Mouse (Mus musculus) heart, embryonic 16.5 days (tissue): ENCODE results near the gene Stub1. TPM values are rescaled to one million over a fixed set of nuclear protein-coding genes. Genes with fewer than 3 reads are reported as not detected.

Experiments used
- ATAC-seq: fragments of 200-750 bp; cut with Nextera tagmentation; replicated peaks from 2 replicates; pipeline ENCODE4 v1.8.0; 2017; ENCODE audit warnings: moderate number of reproducible peaks; ENCODE audit not compliant: insufficient read depth, low FRiP score; ENCODE audit errors: extremely low read depth
- H3K27ac ChIP-seq: fragments of 300-500 bp; sonication (generic); 2 replicates; pipeline ENCODE4 v1.5.1; 2014; ENCODE audit warnings: mild to moderate bottlenecking, low read length, control low read depth, moderate library complexity
- H3K27me3 ChIP-seq: fragments of 300-500 bp; sonication (generic); 2 replicates; pipeline ENCODE4 v1.6.1; 2014; ENCODE audit warnings: low read length, mixed read lengths; ENCODE audit not compliant: control insufficient read depth, insufficient read depth
- H3K36me3 ChIP-seq: fragments of 300-500 bp; sonication (generic); 2 replicates; pipeline ENCODE4 v1.6.1; 2014; ENCODE audit not compliant: control insufficient read depth, insufficient read depth
- H3K4me1 ChIP-seq: fragments of 300-500 bp; sonication (generic); 2 replicates; pipeline ENCODE4 v1.6.1; 2014; ENCODE audit warnings: low read length, mixed read lengths; ENCODE audit not compliant: control insufficient read depth, insufficient read depth
- H3K4me2 ChIP-seq: fragments of 300-500 bp; sonication (generic); 2 replicates; pipeline ENCODE4 v1.6.1; 2014; ENCODE audit warnings: low read depth, mild to moderate bottlenecking, control low read depth, low read length
- H3K4me3 ChIP-seq: fragments of 300-500 bp; sonication (generic); 2 replicates; pipeline ENCODE4 v1.5.1; 2014; ENCODE audit warnings: mild to moderate bottlenecking, control low read depth, low read length
- H3K9ac ChIP-seq: fragments of 300-500 bp; sonication (generic); 2 replicates; pipeline ENCODE4 v1.6.1; 2014; ENCODE audit warnings: low read length, control low read depth
- H3K9me3 ChIP-seq: fragments of 300-500 bp; sonication (generic); replicated peaks from 2 replicates; pipeline ENCODE4 v1.6.1; 2016; ENCODE audit warnings: low read length; ENCODE audit not compliant: control insufficient read depth
- WGBS: fragments of 180-500 bp; shearing (Covaris S2); extraction: QIAGEN DNeasy Blood & Tissue Kit; methylation state at CpG from one replicate; pipeline ENCODE4 v1.1.7; 2014; 5-methylcytosine and 5-hydroxymethylcytosine counted together
- polyA plus RNA-seq: library from polyadenylated mRNA; unstranded; fragments of >200 nt; fragmentation: Nextera tagmentation; extraction: Ambion mirVana; gene quantifications from 2 replicates; pipeline ENCODE4 v1.2.1, GENCODE M21; 2015

Stub1 gene
- polyA plus RNA-seq, 1 experiment from 2014 or later = 292 TPM

DNA sequence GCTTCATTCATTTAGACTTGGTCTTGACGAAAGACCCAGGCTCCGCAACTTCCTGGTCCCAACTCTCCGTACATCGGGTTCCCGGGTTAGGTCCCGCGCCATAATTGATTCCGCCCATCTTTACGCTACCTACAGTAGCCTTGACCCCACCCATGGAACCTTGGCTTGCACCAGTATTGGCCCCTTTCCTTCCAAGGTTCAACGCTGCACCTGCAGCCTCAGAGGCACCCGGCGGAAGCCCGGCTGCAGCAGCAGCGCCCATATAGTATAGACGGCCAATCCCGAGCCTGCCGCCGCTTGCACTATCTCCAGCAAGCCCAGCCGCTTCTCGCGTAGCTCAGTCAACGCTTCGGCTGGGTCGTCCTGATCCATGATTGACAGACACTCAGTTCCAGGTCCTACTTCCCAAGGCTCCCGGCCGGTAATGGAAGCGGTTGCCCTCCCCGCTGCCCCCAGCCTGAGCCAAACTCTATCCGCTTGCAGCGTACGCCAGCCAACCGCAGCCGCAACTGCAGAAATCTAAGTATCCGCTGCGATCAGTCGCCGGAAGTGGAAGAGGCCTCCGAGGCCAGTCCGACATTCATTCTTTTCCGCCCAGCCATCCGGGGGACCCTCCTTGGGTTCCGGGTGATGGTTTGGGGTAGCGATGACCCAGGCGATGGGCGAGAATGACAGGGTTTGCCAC is 41.2 kb downstream of the Stub1 start:
- Histone ChIP-seq H3K27ac (peak overlapping the region; percentile 95), H3K9me3 (no peaks in the 10 kb centered on the region), H3K4me2 (peak overlapping the region; percentile 96), H3K4me3 (peak overlapping the region; percentile 91), H3K4me1 (peaks cover 27% of the 10 kb centered on the region), H3K36me3 (no peaks in the 10 kb centered on the region), H3K27me3 (no peaks in the 10 kb centered on the region), H3K9ac (peak overlapping the region; percentile 91)
- WGBS = under 1% methylated on average over 45 of the region's 45 CpGs
- ATAC-seq = peak; percentile 59

DNA sequence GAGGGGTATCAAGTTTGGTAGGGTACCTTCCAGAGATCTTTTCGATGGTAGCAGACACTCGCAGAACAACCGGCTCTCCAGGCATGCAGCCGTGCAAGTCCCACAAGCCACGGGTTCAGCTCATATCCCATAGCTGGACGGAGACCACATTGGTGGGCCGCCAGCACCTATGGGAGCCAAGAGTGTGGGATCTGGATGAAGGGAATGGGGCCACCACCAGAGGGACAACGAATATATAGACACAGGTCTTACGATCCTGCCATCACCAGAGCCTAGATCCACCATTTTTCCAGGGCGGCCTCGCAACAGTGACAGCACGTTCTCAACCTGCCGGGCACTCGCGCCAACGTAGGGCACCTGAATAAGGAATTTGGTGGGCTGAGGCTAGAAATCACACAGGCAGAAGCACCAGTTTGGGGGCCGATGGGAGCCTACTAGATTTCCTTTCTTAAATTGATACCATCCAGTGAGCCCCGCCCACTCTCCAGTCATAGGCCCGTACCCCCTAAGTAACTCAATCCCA is 41.8 kb downstream of the Stub1 start:
- Histone ChIP-seq H3K36me3 (no peaks in the 10 kb centered on the region), H3K27me3 (no peaks in the 10 kb centered on the region), H3K4me1 (peaks cover 26% of the 10 kb centered on the region), H3K9me3 (no peaks in the 10 kb centered on the region), H3K9ac (peak overlapping the region; percentile 91), H3K4me2 (peak overlapping the region; percentile 96), H3K27ac (peak overlapping the region; percentile 95; the same call in 1 of the 2 replicates), H3K4me3 (peak overlapping the region; percentile 91)
- no peak for ATAC-seq
- 28% methylated on average over 19 of the region's 19 CpGs for WGBS

DNA sequence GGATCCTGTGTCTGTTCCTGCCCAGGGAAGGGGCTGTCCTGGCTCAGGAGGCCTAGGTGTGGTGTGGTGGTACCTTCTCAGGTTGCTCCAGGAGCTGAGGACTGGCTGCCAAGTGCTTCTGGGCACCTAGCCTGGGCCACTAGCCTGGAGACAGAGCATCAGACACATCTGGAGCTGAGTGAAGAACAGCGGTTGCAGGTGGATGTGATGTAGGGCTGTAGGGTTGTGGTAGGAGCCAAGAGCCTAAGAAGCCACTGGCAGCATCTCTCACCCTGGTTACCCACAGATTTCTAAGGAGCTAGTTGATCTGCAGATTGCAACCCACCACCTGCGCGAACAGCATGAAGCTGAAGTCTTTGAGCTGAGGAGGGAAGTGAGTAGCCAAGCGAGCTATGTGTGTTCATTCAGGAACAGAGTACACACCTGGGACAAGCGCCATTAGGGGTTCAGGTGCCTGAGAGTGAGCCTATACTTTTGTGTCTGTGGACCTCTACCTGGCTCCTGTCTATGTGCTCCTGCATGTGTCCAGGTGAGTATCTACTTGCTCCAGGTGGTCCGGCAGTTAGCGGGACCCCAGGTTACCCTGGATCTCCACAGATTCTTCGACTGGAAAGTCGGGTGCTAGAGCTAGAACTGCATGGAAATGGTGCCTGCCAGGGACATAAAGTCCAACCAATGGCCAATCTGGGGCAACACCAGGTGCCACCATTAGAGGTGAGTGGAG is 46.3 kb downstream of the Stub1 start:
- H3K36me3 ChIP-seq = peaks cover 8% of the 10 kb centered on the region
- 88% methylated on average over 9 of the region's 9 CpGs for WGBS

DNA sequence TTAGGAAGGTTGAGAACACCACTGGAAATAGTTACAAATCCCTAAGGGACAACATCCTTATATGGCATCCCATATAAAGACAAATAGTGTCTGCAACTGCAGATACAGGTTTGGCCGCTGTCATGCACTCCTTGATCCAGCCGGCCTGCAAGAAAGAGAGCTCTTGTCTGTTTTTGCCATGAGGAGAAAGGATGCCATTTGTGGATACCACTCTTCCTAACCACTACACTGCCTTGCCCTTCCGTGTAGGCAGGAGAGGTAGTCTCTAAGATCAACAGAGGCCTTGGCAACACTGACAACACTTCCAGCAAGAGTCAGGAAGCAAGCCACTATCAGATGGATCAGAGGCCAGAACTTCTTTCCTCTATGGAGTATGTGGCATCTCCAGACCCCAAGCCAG is 46.9 kb downstream of the Stub1 start, which contains the start of gene Ccdc78:
Gene Ccdc78, plus strand, starts transcription at position 301 of the 400 bp plus-strand sequence.
- peak within 1 kb of the TSS; percentile 94 for H3K27ac ChIP-seq
- peak within 1 kb of the TSS; percentile 84 for H3K4me2 ChIP-seq
- H3K4me1 ChIP-seq = peaks cover 27% of the 10 kb centered on the region
- no peak for ATAC-seq
- 66% methylated on average over 3 of the region's 3 CpGs for WGBS
- no peaks in the 10 kb centered on the region for H3K27me3 ChIP-seq
- peaks cover 13% of the 10 kb centered on the region for H3K36me3 ChIP-seq
- peak within 1 kb of the TSS; percentile 85 for H3K4me3 ChIP-seq
- peak within 1 kb of the TSS; percentile 77 for H3K9ac ChIP-seq
- H3K9me3 ChIP-seq = no peaks in the 10 kb centered on the region

More for the DNA sequence above, 46.3 kb downstream of the Stub1 start:
- Histone ChIP-seq H3K27me3 (no peaks in the 10 kb centered on the region), H3K4me2 (no peak overlapping the region), H3K9me3 (no peaks in the 10 kb centered on the region), H3K27ac (no peak overlapping the region), H3K9ac (no peak overlapping the region), H3K4me1 (peaks cover 31% of the 10 kb centered on the region), H3K4me3 (no peak overlapping the region)
- no peak for ATAC-seq

DNA sequence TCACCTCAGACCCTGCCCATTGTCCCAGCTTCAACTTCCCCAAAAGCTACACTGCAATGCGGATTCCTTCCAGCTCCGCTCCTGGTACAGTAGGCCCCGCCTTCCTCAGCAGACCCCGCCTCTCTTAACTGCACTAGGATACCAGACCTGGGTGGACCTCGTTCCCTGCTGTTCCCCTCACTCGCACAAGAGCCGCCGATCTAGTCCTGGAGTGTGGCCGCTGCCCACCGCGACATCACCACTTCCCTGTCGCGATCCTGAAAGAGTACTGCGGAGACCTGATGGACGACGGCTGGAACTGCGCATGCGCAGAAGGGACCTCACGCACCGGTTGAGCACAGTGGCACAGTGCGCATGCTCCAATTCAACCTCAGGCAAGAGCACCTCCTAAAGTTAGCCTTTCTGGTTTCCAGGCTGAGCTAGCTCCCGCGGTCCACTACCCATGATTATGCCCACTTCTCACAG is 47.9 kb downstream of the Stub1 start, which contains the start of gene Haghl:
Gene Haghl, minus strand, starts transcription at position 393 of the 465 bp plus-strand sequence.
- H3K4me1 ChIP-seq = peaks cover 22% of the 10 kb centered on the region
- under 1% methylated on average over 23 of the region's 23 CpGs for WGBS
- no peaks in the 10 kb centered on the region for H3K9me3 ChIP-seq
- H3K4me2 ChIP-seq = peak within 1 kb of the TSS; percentile 84
- peak within 1 kb of the TSS; percentile 85 for H3K4me3 ChIP-seq
- H3K27me3 ChIP-seq = no peaks in the 10 kb centered on the region
- H3K9ac ChIP-seq = peak within 1 kb of the TSS; percentile 77
- peak within 1 kb of the TSS; percentile 94 for H3K27ac ChIP-seq
- H3K36me3 ChIP-seq = peaks cover 16% of the 10 kb centered on the region
- peak; percentile 88 for ATAC-seq

DNA sequence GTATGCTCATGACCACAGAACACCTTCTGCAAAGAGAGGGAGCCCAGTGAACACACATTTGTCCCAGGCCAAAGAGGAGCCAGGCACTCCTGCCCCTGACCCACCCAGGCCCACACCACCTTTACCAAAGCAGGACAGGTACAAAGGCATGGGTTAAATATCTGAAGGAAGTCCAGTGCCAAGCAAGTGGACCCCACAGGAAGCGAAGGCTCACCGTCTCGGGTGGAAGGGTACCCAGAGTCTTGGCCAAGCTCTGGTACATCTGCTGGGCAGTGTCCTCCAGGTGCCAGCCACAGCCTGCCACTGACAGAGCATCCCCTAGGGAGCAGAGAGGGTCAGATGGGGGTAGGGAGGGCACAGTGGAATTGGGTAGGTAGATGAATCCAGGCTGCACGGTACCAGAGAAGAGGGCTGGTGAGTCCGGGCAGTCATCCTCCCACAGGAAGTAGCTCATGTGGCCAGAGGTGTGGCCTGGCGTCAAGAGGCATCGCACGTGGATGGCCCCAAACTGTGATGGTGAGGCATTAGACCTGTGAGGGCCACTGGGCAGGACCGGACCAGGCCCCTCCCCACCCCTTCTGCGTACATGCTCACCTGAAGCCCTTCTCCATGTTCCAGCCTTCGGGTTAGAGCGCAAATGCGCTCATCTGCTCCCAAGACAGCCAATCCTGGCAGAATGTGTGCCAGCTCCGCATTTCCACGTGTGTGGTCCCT is 49.2 kb downstream of the Stub1 start:
- Histone ChIP-seq H3K9ac (peak overlapping the region; percentile 77), H3K4me2 (peak overlapping the region; percentile 84), H3K27me3 (no peaks in the 10 kb centered on the region), H3K4me3 (peak overlapping the region; percentile 85), H3K36me3 (peaks cover 23% of the 10 kb centered on the region), H3K9me3 (no peaks in the 10 kb centered on the region), H3K4me1 (peaks cover 22% of the 10 kb centered on the region), H3K27ac (no peak overlapping the region; the same call in 1 of the 2 replicates)
- ATAC-seq = no peak
- WGBS = 78% methylated on average over 15 of the region's 15 CpGs

DNA sequence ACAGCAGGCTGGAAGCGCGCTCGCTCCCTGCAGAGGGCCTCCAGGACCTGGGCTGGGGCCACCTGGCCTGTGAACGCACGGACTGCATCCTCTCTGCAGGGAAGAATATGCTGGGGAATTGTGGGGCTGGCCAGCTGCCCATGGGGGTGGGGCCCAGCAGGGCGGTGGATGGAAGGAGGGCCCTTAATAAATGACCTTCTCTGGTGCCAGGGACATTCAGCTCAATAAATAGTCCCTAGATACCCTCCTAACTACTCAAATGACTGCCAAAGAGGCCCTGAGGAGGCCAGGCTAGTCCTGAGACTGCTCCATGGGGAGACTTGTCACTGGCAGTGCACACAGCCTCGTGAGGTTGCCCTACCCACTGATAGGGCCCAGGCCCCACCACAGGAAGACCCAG is 50.1 kb downstream of the Stub1 start:
- WGBS = 54% methylated on average over 7 of the region's 7 CpGs
- Histone ChIP-seq H3K4me2 (no peak overlapping the region), H3K4me1 (peaks cover 22% of the 10 kb centered on the region), H3K9me3 (no peaks in the 10 kb centered on the region), H3K27me3 (no peaks in the 10 kb centered on the region), H3K4me3 (no peak overlapping the region), H3K9ac (0 out of 2 replicates have a peak overlapping the region, but pooled peaks have one; percentile 4), H3K36me3 (peaks cover 30% of the 10 kb centered on the region), H3K27ac (peak overlapping the region; percentile 70)
- ATAC-seq = no peak; the same call in 1 of the 2 replicates

DNA sequence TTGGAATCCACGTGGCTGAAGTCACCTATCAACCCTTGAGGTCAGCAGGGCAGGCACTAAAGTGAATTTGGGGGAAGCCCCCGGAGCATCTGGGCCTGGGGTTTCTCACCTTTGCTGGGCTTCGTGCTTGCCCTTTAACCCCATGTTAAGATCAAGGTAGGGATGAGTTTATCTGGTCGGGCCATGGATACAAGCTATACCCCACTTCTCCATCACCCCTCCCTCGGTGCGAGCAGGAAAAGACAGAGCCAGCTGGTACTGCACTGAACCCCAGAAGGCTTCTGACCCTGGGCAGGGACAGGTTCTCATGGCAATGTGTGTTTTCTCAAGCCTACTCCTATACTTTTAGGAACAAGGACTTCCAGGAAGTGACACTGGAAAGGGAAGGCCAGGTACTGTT is 51.9 kb downstream of the Stub1 start:
- 75% methylated on average over 6 of the region's 6 CpGs for WGBS
- Histone ChIP-seq H3K27me3 (no peaks in the 10 kb centered on the region), H3K9me3 (no peaks in the 10 kb centered on the region), H3K36me3 (peaks cover 37% of the 10 kb centered on the region), H3K4me1 (peaks cover 22% of the 10 kb centered on the region), H3K4me3 (no peak overlapping the region), H3K4me2 (no peak overlapping the region), H3K9ac (no peak overlapping the region), H3K27ac (no peak overlapping the region)
- ATAC-seq = no peak
